Mouse (Mus musculus): ENCODE results near the gene Hoxd1.

DNA sequence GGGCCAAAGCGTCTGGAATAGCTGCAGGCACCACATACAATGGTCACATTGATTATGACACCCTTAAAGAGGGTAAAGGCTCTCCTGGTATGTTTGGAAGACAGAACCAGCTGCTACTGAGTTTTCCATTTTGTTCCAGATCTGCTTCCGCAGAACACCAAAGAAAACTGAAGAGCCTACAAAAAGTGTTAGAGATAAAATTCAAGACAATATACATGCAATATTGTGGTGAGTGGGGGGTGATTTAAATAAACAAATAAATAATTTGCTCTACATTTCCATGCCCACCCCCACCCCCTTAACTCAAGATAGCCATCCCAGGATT lies 23.3 kb upstream of the Hoxd1 start:
- TF ChIP-seq CTCF (IDR thresholded peaks at IDR 0.05; ENCODE audit: borderline replicate concordance, control insufficient read depth, extremely low read depth, insufficient read depth, low read length, poor library complexity) = no peak
- no peak for TF ChIP-seq POLR2A (IDR thresholded peaks at IDR 0.05; ENCODE audit: control insufficient read depth, extremely low read depth, insufficient read depth, low read length, poor library complexity)

All from thymus, adult 2 months (tissue).